Mouse (Mus musculus): ENCODE measurements at regions not wholly inside any gene's neighbourhood (a gene's known extent, or its start where the extent isn't known, plus 50 kb on each side); places are given as distances from the start of the nearest gene placed in this dataset.
A peak's percentile ranks its signal among the peaks of the same experiment; 100 is the strongest.

- peak in 1 of 2 experiments; percentile 0 for DNase-seq (ENCODE audit: low spot score in 2 of 2)
Measured at GRCm38 (mm10) chr12:99643016-99643415, 79.6 kb upstream of the Foxn3 start.

DNA sequence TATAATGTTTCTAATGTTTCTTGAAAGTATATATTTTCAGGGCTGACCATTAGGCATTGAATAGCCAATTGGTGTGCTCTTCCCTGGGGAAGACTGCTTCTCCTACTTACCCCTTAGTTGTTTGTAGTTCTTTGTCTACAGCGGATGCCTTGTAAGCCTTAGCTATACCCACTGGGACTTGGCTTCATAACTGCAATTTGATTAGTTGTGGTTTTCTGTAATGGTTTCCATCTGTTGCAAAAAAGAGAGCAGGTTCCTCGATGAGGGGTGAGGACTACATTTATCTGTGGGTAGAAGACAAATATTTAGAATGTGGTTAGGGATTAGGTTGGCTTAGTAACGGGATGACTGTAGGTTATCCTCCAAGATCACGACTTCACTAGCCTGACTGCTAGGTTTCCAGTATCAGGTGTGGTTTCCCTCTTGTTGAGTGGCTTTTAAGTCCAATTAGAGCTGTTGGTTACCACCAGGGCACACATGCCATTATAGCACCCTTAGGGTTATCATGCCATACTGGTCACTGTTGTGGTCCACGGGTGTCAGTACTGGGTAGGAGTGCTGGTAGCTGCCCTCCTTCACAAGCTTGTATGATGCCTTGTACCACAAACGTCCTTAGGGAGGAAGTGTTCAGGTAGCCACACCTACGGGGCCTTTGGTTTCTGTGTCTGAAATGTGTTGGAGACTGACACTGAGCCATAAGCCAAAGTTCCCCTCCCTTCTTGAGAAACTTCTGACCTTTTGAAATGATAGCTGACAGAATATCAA lies 78.9 kb upstream of the Foxn3 start:
- peak in 1 of 2 experiments; percentile 1 for DNase-seq (ENCODE audit: low spot score in 2 of 2)

GRCm38 (mm10) chr12:99641278-99641677 lies 77.9 kb upstream of the Foxn3 start:
- peak in 1 of 2 experiments; percentile 5 for DNase-seq (ENCODE audit: low spot score in 2 of 2)

GRCm38 (mm10) chr12:99640214-99641151 lies 77.1 kb upstream of the Foxn3 start:
- DNase-seq (ENCODE audit: low spot score in 2 of 2), result peak; percentile 16 to 38

- peak; percentile 67 to 79 for DNase-seq (ENCODE audit: low spot score in 2 of 2)
Measured at GRCm38 (mm10) chr12:99639847-99640213, 76.4 kb upstream of the Foxn3 start.

DNA sequence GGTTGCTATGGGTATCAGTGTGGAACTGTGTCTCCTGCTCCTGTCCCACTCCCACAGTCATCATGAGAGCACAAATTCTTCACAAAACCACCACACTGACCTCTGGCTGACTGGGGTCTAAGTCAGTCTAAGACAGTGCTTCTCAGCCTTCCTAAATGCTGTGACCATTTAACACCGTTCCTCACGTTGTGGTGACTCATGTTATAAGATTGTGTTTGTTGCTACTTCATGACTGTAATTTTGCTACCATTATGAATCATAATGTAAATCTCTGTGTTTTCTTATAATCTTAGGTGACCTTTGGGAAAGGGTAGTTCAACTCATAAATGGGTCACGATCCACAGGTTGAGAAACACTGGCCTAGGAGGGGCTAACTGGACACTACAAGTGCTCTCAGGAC lies 75.7 kb upstream of the Foxn3 start:
- no peak for DNase-seq (ENCODE audit: low spot score in 2 of 2)

DNA sequence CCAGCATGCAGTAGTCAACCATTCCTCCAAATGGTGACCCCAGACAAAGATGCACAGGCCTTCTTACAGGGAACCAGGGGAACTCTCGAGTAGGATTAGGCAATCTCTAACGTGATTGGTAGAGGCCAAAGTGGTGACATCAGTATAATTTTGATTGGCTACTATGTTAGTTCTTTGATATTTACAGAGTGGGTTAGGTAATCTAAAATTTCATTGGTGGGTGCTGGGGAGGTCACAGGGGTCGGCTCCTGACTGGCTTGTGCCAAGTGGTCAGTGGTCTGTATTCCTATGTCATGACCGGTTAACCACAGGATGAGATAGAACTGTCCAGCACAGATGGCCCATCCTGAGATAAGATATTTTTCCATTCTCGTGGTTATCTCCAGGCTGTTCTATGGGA lies 74.6 kb upstream of the Foxn3 start:
- no peak for DNase-seq (ENCODE audit: low spot score in 2 of 2)

- DNase-seq (ENCODE audit: low spot score in 2 of 2), result no peak
Measured at GRCm38 (mm10) chr12:99636234-99636633, 72.9 kb upstream of the Foxn3 start.

- DNase-seq (ENCODE audit: low spot score in 2 of 2), result no peak
Measured at GRCm38 (mm10) chr12:99635361-99635760, 72.0 kb upstream of the Foxn3 start.

DNA sequence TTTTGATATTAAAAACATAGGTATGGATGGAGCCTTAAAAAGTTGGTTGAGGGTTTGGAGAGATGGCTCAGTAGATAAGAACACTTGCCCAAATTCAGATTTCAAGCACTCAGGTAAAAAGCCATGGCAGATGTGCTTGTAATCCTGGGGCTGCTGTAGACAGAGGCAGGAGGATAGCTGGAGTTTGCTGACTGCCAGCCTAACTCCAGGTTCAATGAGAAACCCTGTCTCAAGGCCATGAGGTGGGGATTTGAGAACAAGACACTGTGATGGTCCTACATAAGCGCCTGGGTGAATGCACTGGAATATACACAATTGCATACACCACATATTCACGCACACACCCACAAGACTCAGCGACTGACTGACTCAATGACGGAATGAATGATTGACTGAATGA lies 71.3 kb upstream of the Foxn3 start:
- DNase-seq (ENCODE audit: low spot score in 2 of 2), result no peak

GRCm38 (mm10) chr12:99633678-99634077 lies 70.3 kb upstream of the Foxn3 start:
- DNase-seq (ENCODE audit: low spot score in 2 of 2), result no peak

GRCm38 (mm10) chr12:99632988-99633387 lies 69.6 kb upstream of the Foxn3 start:
- DNase-seq (ENCODE audit: low spot score in 2 of 2), result no peak

- no peak for DNase-seq (ENCODE audit: low spot score in 2 of 2)
Measured at GRCm38 (mm10) chr12:99629606-99630005, 66.2 kb upstream of the Foxn3 start.

GRCm38 (mm10) chr12:99628421-99628820 lies 65.0 kb upstream of the Foxn3 start:
- DNase-seq (ENCODE audit: low spot score in 2 of 2), result peak in 1 of 2 experiments; percentile 18

GRCm38 (mm10) chr12:99627898-99628231 lies 64.5 kb upstream of the Foxn3 start:
- DNase-seq (ENCODE audit: low spot score in 2 of 2), result peak; percentile 86 to 93

DNA sequence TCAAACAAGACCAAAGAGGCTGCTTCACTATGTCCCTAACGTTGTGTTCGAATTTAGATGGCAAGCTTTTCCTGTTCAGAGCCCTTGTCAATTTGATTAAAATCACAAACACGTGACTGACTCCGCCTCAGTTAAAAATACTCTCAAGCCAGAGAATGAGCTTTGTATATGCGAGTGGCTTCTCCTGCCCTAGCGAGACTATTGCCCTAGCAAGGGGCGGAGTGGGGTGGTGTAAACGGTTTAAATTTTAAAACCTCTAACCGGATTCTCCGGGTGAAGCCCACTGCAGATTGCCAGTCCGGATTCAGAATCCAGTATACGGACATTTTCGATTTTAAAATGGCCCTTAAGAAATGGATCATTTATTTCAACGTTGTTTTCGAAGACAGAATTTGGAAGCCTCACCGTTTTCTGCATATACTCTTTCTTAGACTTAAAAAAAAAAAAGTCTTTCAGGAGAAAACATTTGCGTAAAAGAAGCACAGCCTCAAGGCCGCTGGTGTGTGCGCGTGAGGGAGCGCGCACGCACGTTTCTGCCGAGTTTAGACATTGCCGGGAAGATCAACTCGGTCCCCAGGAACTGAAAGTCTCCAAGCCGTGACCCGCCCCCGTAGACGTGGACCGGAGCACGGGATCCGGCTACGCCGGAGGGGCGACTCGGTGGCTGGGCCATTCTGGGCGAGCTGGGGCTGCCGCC lies 64.0 kb upstream of the Foxn3 start:
- DNase-seq (ENCODE audit: low spot score in 2 of 2), result peak; percentile 33 to 47

GRCm38 (mm10) chr12:99626147-99626546 lies 62.8 kb upstream of the Foxn3 start:
- DNase-seq (ENCODE audit: low spot score in 2 of 2), result no peak

DNA sequence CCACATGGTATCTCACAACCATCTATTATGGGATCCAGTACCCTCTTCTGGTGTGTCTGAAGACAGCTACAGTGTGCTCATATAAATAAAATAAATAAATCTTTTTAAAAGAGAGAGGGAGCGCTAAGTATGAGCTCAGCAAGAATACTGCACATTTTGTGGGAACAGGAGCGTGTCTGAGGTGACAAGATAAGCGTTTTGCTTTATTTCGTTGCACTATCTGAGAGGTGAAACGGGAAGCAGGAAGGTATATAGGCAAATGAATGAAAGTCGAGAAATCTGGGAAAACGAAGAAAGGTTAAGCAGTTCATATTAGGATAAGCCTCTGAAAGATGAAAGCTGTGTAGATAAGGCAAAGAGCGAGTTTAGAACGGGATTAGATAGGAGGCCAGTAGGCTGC lies 61.7 kb upstream of the Foxn3 start:
- no peak for DNase-seq (ENCODE audit: low spot score in 2 of 2)

- DNase-seq (ENCODE audit: low spot score in 2 of 2), result no peak
Measured at GRCm38 (mm10) chr12:99622238-99622637, 58.9 kb upstream of the Foxn3 start.

GRCm38 (mm10) chr12:99617241-99617804 lies 53.9 kb upstream of the Foxn3 start:
- DNase-seq (ENCODE audit: low spot score in 2 of 2), result no peak

DNA sequence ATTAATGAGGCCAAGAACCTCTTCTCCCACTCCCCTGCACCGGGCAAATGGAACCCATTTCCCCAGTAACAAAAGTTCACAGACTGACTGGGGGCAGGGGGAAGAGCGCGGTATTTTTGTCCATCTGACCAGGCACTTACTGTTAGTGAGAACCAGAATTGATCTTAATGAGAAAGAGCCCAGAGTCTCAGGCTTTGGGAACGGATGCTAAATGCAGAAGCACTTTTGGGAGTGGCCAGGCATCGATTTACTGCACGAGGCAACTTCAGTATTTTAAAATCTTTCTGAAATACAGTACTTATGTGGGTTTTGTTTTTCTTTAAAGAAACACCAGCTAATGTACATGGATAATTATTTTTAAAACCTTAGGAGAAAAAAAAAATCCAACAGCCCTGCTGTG lies 51.0 kb upstream of the Foxn3 start:
- DNase-seq (ENCODE audit: low spot score in 2 of 2), result no peak
